Mouse (Mus musculus) thymus, adult 2 months (tissue): ENCODE data around the gene Scn10a.

ENCODE experiments used
- CTCF ChIP-seq: fragments of 200-500 bp; IDR thresholded peaks from 2 replicates; pipeline ENCODE4 v1.5.1; 2012; ENCODE audit warnings: mild to moderate bottlenecking, control low read depth, low read length, moderate library complexity, borderline replicate concordance; ENCODE audit not compliant: control insufficient read depth, poor library complexity, insufficient read depth; ENCODE audit errors: extremely low read depth
- POLR2A ChIP-seq: fragments of 200-500 bp; IDR thresholded peaks from 2 replicates; pipeline ENCODE4 v1.6.1; 2012; ENCODE audit warnings: mild to moderate bottlenecking, low read length, control low read depth, moderate library complexity; ENCODE audit not compliant: control insufficient read depth, poor library complexity, insufficient read depth; ENCODE audit errors: extremely low read depth

DNA sequence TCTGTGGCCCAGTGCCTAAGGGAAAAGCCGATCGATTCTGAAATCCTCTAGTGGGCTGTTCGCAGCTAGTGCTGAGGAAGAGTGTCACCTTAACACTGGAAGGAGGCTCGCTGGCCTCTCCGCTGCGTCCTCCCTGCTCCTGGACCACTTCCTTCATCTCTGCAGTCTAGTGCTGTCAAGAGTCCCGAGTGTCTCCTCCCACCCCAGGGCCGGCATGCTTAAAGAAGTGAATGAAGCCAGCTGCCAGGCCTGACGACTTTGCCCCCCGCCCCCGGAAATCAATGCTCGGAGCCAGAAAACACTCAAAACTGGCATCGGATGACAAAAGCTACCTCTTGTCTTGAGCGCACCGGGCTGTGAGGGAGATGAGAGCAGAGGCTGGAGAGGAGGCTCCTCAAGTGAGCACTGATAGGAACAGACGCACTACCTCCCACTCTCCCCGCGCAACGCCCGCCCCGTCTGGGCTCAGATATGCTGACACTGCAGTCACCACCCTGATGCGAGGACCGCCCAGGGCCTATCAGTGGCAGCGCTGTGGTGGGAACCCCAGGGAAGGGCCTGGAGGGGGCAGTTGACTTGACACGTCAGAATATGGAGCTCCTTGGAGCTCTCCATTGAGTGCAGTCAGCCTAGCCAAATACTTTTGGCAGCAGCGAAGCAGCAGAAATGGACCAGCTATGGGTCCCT lies 130.2 kb downstream of the Scn10a start:
- TF ChIP-seq POLR2A (no peak), CTCF (no peak)
